Mouse (Mus musculus) cerebellum, adult 2 months (tissue): Measurements from ENCODE around the gene Psmd11.

Source experiments
- CTCF ChIP-seq: fragments of 200-500 bp; IDR thresholded peaks from 2 replicates; pipeline ENCODE4 v1.5.1; 2011; ENCODE audit warnings: low read depth, mild to moderate bottlenecking, control low read depth, low read length, moderate library complexity, borderline replicate concordance; ENCODE audit not compliant: insufficient read depth
- POLR2A ChIP-seq: fragments of 200-500 bp; IDR thresholded peaks from 2 replicates; pipeline ENCODE4 v1.6.1; 2011; ENCODE audit warnings: low read length, control low read depth, borderline replicate concordance; ENCODE audit not compliant: insufficient read depth

- TF ChIP-seq CTCF (no peak), POLR2A (no peak)
Measured at GRCm38 (mm10) chr11:80521148-80521547, 92.7 kb downstream of the Psmd11 start.
